Mouse (Mus musculus) spleen, embryonic (tissue): Measurements from ENCODE around the gene Hs1bp3.

Source experiments
- CTCF ChIA-PET: fragments of 350-600 bp; sonication (Branson Sonifier 250); formaldehyde crosslinking; loops from one replicate; lab custom pipeline; 2022; lab: Charles Lee

The Hs1bp3 gene

GRCm38 (mm10) chr12:8313270-8313771 lies at the start of gene Hs1bp3:
Gene Hs1bp3, plus strand, starts transcription at chr12:8313432.
- CTCF ChIA-PET, result interaction anchor here (0.6 to 1.1 kb wide), 2 partner anchors 83 to 186 kb away, joined by 3 to 11 read pairs; partner anchors contain the start of gene Rhob

GRCm38 (mm10) chr12:8266311-8266710 lies 46.9 kb upstream of the Hs1bp3 start:
- CTCF ChIA-PET, result no interaction called here

- CTCF ChIA-PET, result no interaction called here
Observed at GRCm38 (mm10) chr12:8269627-8270026, 43.6 kb upstream of the Hs1bp3 start.

GRCm38 (mm10) chr12:8271405-8271804 lies 41.8 kb upstream of the Hs1bp3 start:
- CTCF ChIA-PET, result no interaction called here

GRCm38 (mm10) chr12:8273471-8274171 lies 39.6 kb upstream of the Hs1bp3 start:
- CTCF ChIA-PET, result no interaction called here

GRCm38 (mm10) chr12:8275424-8275823 lies 37.8 kb upstream of the Hs1bp3 start:
- CTCF ChIA-PET, result no interaction called here

GRCm38 (mm10) chr12:8281225-8282017 lies 31.8 kb upstream of the Hs1bp3 start:
- CTCF ChIA-PET, result no interaction called here

- CTCF ChIA-PET, result interaction anchor here (0.5 kb wide), 1 partner anchor 81 kb away, joined by 3 read pairs; no protein-coding TSS in a partner anchor
Observed at GRCm38 (mm10) chr12:8287970-8288369, 25.3 kb upstream of the Hs1bp3 start.

- CTCF ChIA-PET, result no interaction called here
Observed at GRCm38 (mm10) chr12:8289099-8289498, 24.1 kb upstream of the Hs1bp3 start.

GRCm38 (mm10) chr12:8289499-8289898 lies 23.7 kb upstream of the Hs1bp3 start:
- CTCF ChIA-PET, result no interaction called here

GRCm38 (mm10) chr12:8291157-8291853 lies 21.9 kb upstream of the Hs1bp3 start:
- CTCF ChIA-PET, result no interaction called here

- CTCF ChIA-PET, result no interaction called here
Observed at GRCm38 (mm10) chr12:8295307-8295913, 17.8 kb upstream of the Hs1bp3 start.

- CTCF ChIA-PET, result no interaction called here
Observed at GRCm38 (mm10) chr12:8296154-8296553, 17.1 kb upstream of the Hs1bp3 start.

- CTCF ChIA-PET, result no interaction called here
Observed at GRCm38 (mm10) chr12:8297586-8298214, 15.5 kb upstream of the Hs1bp3 start.

GRCm38 (mm10) chr12:8298361-8299142 lies 14.7 kb upstream of the Hs1bp3 start:
- CTCF ChIA-PET, result no interaction called here

GRCm38 (mm10) chr12:8299143-8300110 lies 13.8 kb upstream of the Hs1bp3 start:
- CTCF ChIA-PET, result no interaction called here

- CTCF ChIA-PET, result interaction anchor here (0.6 kb wide), 1 partner anchor 197 kb away, joined by 7 read pairs; no protein-coding TSS in a partner anchor
Observed at GRCm38 (mm10) chr12:8300111-8300480, 13.1 kb upstream of the Hs1bp3 start.

- CTCF ChIA-PET, result interaction anchor here (0.6 kb wide), 1 partner anchor 196 kb away, joined by 7 read pairs; no protein-coding TSS in a partner anchor
Observed at GRCm38 (mm10) chr12:8300521-8300920, 12.7 kb upstream of the Hs1bp3 start.
